Mouse (Mus musculus) CH12.LX (cell line): ENCODE results near the gene Efcab2.

Experiments
- CTCF ChIP-seq, 2 experiments: IDR thresholded peaks in 1 of 2; conservative IDR thresholded peaks in 1 of 2; 2 replicates each; pipeline ENCODE4 v1.5.1; 2011 to 2012; ENCODE audit warnings: low read depth in 2 of 2, low read length in 2 of 2, improper control_type of control experiment in 1 of 2, inconsistent platforms in 1 of 2, mild to moderate bottlenecking in 1 of 2, moderate library complexity in 1 of 2
- EP300 ChIP-seq: IDR thresholded peaks from 2 replicates; pipeline ENCODE4 v1.6.1; 2011; ENCODE audit warnings: low read length, improper control_type of control experiment
- ETS1 ChIP-seq: conservative IDR thresholded peaks from 2 replicates; pipeline ENCODE4 v1.6.1; 2012; ENCODE audit warnings: low read depth, mild to moderate bottlenecking, inconsistent platforms, low read length, improper control_type of control experiment, moderate library complexity
- GABPA ChIP-seq: IDR thresholded peaks from 2 replicates; pipeline ENCODE4 v1.6.1; 2012; ENCODE audit warnings: low read depth, low read length, improper control_type of control experiment, inconsistent platforms; ENCODE audit not compliant: insufficient replicate concordance
- MAX ChIP-seq: IDR thresholded peaks from 2 replicates; pipeline ENCODE4 v1.6.1; 2011; ENCODE audit warnings: low read length, improper control_type of control experiment
- NRF1 ChIP-seq: IDR thresholded peaks from 2 replicates; pipeline ENCODE4 v1.6.1; 2014; ENCODE audit warnings: low read depth, mild to moderate bottlenecking, inconsistent platforms, low read length, improper control_type of control experiment, moderate library complexity
- RAD21 ChIP-seq: IDR thresholded peaks from 2 replicates; pipeline ENCODE4 v1.6.1; 2011; ENCODE audit warnings: low read depth, mild to moderate bottlenecking, low read length, improper control_type of control experiment, moderate library complexity
- RCOR1 ChIP-seq: conservative IDR thresholded peaks from 2 replicates; pipeline ENCODE4 v1.6.1; 2012; ENCODE audit warnings: low read depth, mild to moderate bottlenecking, inconsistent platforms, low read length, improper control_type of control experiment
- TCF12 ChIP-seq: IDR thresholded peaks from 2 replicates; pipeline ENCODE4 v1.6.1; 2014; ENCODE audit warnings: low read depth, mild to moderate bottlenecking, inconsistent platforms, low read length, improper control_type of control experiment
- USF2 ChIP-seq: conservative IDR thresholded peaks from 2 replicates; pipeline ENCODE4 v1.6.1; 2011; ENCODE audit warnings: low read depth, low read length, improper control_type of control experiment

- TF ChIP-seq CTCF (conservative IDR thresholded peaks at IDR 0.05 in 1 of 2, IDR thresholded peaks at IDR 0.05 in 1 of 2; ENCODE audit: low read depth in 2 of 2, low read length in 2 of 2) (no peak), ETS1 (no peak), EP300 (no peak), TCF12 (no peak), USF2 (no peak), RCOR1 (no peak), GABPA (no peak), MAX (no peak), NRF1 (no peak), RAD21 (no peak)
These were observed 80.9 kb downstream of the Efcab2 start for GRCm38 (mm10) chr1:178486828-178487227.
